Mouse (Mus musculus) layer of hippocampus, postnatal 36 days (tissue): Measurements from ENCODE around the gene Sdccag8. TPM values are rescaled to one million over a fixed set of nuclear protein-coding genes. Genes with fewer than 3 reads are reported as not detected.

Source experiments
- DNase-seq, 2 experiments: peaks; one replicate each; pipeline ENCODE4 v3.0.0; 2022
- total RNA-seq, 2 experiments: library from RNA; stranded (reverse); gene quantifications; 2 replicates each; pipeline ENCODE4 v1.2.3; 2021

Gene Sdccag8
- total RNA-seq, 2 experiments from 2014 or later: 16.2 to 19.0 TPM

GRCm38 (mm10) chr1:176986990-176987740 lies 172.7 kb downstream of the Sdccag8 start:
- no peak for DNase-seq

GRCm38 (mm10) chr1:176991473-176991872 lies 177.0 kb downstream of the Sdccag8 start:
- no peak for DNase-seq

GRCm38 (mm10) chr1:176992517-176992916 lies 178.1 kb downstream of the Sdccag8 start:
- no peak for DNase-seq

GRCm38 (mm10) chr1:176993141-176994010 lies 178.9 kb downstream of the Sdccag8 start:
- DNase-seq: no peak

- no peak for DNase-seq
These were observed 179.6 kb downstream of the Sdccag8 start for GRCm38 (mm10) chr1:176994087-176994486.

- DNase-seq: peak in 1 of 2 experiments; percentile 51
These were observed 180.4 kb downstream of the Sdccag8 start for GRCm38 (mm10) chr1:176994707-176995418.

GRCm38 (mm10) chr1:176995419-176995775 lies 180.9 kb downstream of the Sdccag8 start:
- no peak for DNase-seq

- DNase-seq: no peak
These were observed 181.7 kb downstream of the Sdccag8 start for GRCm38 (mm10) chr1:176996166-176996565.

- DNase-seq: peak; percentile 63 to 65
These were observed 182.3 kb downstream of the Sdccag8 start for GRCm38 (mm10) chr1:176996630-176997201.

GRCm38 (mm10) chr1:176997254-176997653 lies 182.8 kb downstream of the Sdccag8 start:
- no peak for DNase-seq

- DNase-seq: no peak
These were observed 183.5 kb downstream of the Sdccag8 start for GRCm38 (mm10) chr1:176997711-176998689.

GRCm38 (mm10) chr1:176999011-176999410 lies 184.6 kb downstream of the Sdccag8 start:
- peak in 1 of 2 experiments; percentile 44 for DNase-seq

- DNase-seq: no peak
These were observed 188.5 kb downstream of the Sdccag8 start for GRCm38 (mm10) chr1:177002951-177003350.

- DNase-seq: no peak
These were observed 189.7 kb downstream of the Sdccag8 start for GRCm38 (mm10) chr1:177004041-177004741.

- DNase-seq: no peak
These were observed 192.9 kb downstream of the Sdccag8 start for GRCm38 (mm10) chr1:177007405-177007804.

- no peak for DNase-seq
These were observed 194.3 kb downstream of the Sdccag8 start for GRCm38 (mm10) chr1:177008777-177009176.

GRCm38 (mm10) chr1:177010041-177010440 lies 195.6 kb downstream of the Sdccag8 start:
- no peak for DNase-seq

GRCm38 (mm10) chr1:177010607-177011302 lies 196.3 kb downstream of the Sdccag8 start:
- no peak for DNase-seq

GRCm38 (mm10) chr1:177011688-177012087 lies 197.2 kb downstream of the Sdccag8 start:
- no peak for DNase-seq

GRCm38 (mm10) chr1:177012774-177013173 lies 198.3 kb downstream of the Sdccag8 start:
- no peak for DNase-seq
